Mouse (Mus musculus): ENCODE measurements around the gene Ipo9. TPM values are rescaled to one million over a fixed set of nuclear protein-coding genes. Genes with fewer than 3 reads are reported as not detected.
A peak's percentile ranks its signal among the peaks of the same experiment; 100 is the strongest.
"Not testable (repeated sequence)": the region's sequence is repeated elsewhere in the genome, so short reads cannot be mapped to it uniquely, and the experiment has no call there.

Ipo9 gene
- polyA plus RNA-seq, 1 experiment: 1.3 TPM

DNA sequence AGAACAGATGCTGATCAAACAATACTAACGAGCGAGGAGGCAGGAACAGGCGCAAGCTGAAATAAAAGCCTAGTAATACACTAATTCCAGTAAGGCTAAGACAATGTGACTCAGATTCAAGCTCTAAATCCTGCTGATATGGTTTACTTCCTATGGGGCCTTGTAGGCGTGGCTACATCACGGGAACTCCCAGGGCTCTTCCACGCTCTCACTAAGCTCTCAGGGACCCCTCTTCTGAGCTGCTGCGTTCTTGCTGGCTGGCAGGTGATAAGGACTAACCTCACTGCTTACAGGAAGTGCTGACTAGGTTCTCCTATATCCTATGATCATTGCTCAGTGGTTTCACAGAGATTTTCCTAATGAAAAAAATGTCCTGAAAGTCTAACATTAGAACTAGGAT is 24.9 kb downstream of the Ipo9 start:
- no peaks in the 10 kb centered on the region for H3K27me3 ChIP-seq (replicated peaks)
- no peak overlapping the region for H3K4me3 ChIP-seq (replicated peaks)
- H3K9me3 ChIP-seq: no peaks in the 10 kb centered on the region
- H3K4me1 ChIP-seq: peaks cover 5% of the 10 kb centered on the region; the same call in 1 of the 2 replicates
- H3K36me3 ChIP-seq (replicated peaks; ENCODE audit: low read length): peaks cover 92% of the 10 kb centered on the region
- no peak for TF ChIP-seq FLI1 (IDR thresholded peaks at IDR 0.05; ENCODE audit: low read length)
- no peak for TF ChIP-seq GATA1 (IDR thresholded peaks at IDR 0.05; ENCODE audit: borderline replicate concordance, low read length)

DNA sequence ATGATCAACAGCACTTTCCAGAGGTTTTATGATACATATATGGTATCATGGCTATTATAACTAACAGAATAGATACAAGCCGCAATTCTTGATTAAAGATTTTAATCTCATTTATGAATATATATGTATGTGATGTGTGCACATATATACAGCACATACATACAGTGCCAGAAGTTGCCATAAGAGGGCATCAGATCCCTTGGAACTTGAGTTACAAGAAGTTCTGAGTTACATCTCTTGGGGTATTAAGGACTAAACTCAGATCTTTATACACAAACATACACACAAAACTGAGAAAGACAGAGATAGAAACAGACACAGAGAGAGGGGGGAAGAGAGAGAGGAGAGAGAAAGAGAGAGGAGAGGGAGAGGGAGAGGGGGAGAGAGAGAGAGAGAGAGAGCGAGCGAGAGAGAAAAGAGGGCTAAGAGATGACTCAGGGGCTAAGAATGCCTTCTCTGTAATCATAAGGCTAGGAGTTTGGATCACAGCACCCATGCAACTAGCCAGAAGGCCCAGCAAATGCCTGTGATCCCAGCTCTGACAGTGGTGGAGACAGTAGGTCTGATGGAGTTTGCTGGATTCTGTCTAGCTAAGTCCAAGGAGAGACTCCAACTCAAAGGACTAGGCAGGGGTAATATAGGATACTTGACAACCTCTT is 28.7 kb downstream of the Ipo9 start:
- Histone ChIP-seq H3K4me3 (replicated peaks) (no peak overlapping the region), H3K36me3 (replicated peaks; ENCODE audit: low read length) (peaks cover 89% of the 10 kb centered on the region), H3K27me3 (replicated peaks) (no peaks in the 10 kb centered on the region), H3K9me3 (no peaks in the 10 kb centered on the region), H3K4me1 (peaks cover 5% of the 10 kb centered on the region; the same call in 1 of the 2 replicates)
- TF ChIP-seq GATA1 (IDR thresholded peaks at IDR 0.05; ENCODE audit: borderline replicate concordance, low read length) (no peak), FLI1 (IDR thresholded peaks at IDR 0.05; ENCODE audit: low read length) (no peak)

DNA sequence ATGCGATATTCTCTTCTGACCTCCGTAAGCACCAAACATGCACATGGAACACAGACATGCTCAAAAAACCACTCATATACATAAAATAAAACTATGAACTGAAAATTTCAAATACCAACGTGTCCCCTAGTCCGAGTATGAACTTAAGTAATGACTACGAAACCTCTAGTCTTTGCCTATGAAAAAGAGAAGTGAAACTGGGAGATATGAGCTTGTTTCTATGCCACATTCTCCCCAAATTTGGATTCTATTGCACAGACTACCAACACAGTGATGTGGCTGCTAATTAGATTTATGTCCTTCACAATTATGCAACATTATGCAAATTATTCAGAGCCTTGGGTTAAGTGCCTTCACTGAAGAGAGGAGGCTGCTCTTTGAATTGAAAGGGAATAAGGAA is 30.8 kb downstream of the Ipo9 start:
- Histone ChIP-seq H3K27me3 (replicated peaks) (no peaks in the 10 kb centered on the region), H3K4me3 (replicated peaks) (no peak overlapping the region), H3K9me3 (no peaks in the 10 kb centered on the region), H3K36me3 (replicated peaks; ENCODE audit: low read length) (peaks cover 86% of the 10 kb centered on the region), H3K4me1 (no peaks in the 10 kb centered on the region)
- TF ChIP-seq GATA1 (IDR thresholded peaks at IDR 0.05; ENCODE audit: borderline replicate concordance, low read length): no peak
- TF ChIP-seq FLI1 (IDR thresholded peaks at IDR 0.05; ENCODE audit: low read length): no peak

DNA sequence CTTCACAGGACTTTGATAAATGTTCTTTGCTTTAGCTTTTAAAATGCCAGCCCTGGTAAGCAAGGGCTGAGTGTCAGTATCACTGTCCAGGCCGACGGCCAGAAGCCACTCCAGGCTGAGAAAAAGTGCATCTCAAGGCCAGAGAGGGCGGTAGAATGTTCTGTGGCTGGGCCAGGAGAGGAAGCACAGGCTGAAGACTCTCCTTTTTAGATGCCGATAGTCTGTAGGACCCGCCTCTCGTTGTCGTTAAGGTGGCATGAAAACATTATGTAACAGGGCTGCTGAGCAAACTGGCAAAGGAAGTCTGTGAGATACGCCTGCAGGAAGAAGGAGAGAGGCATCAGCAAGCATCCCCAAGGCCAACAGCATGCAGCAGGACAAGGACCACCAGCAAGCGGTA is 45.1 kb downstream of the Ipo9 start:
- Histone ChIP-seq H3K4me3 (replicated peaks) (no peak overlapping the region), H3K27me3 (replicated peaks) (no peaks in the 10 kb centered on the region), H3K4me1 (0 out of 2 replicates have a peak, but pooled peaks cover 3% of the 10 kb centered on the region), H3K36me3 (replicated peaks; ENCODE audit: low read length) (peaks cover 82% of the 10 kb centered on the region), H3K9me3 (no peaks in the 10 kb centered on the region)
- no peak for TF ChIP-seq FLI1 (IDR thresholded peaks at IDR 0.05; ENCODE audit: low read length)
- no peak for TF ChIP-seq GATA1 (IDR thresholded peaks at IDR 0.05; ENCODE audit: borderline replicate concordance, low read length)

DNA sequence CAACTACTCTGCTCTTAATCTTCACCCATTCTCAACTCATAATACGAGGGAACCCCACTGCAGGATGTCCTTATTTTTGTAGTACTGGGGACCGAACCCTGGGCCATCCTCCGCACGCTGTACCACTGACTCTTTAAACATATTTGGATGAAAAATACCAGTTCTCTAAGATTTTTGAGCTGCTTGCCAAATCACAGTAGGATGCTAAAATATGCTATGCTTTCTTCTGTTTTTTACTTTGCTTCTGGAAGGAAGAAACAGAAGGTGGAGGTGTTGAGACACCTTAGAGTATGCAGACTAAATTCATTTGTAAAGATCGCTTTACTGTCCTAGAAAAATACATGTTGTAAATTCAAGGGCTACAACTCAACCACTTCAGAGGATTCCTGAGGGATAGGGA is 46.1 kb downstream of the Ipo9 start:
- TF ChIP-seq FLI1 (IDR thresholded peaks at IDR 0.05; ENCODE audit: low read length): no peak
- Histone ChIP-seq H3K9me3 (no peaks in the 10 kb centered on the region), H3K4me1 (peaks cover 4% of the 10 kb centered on the region; the same call in 1 of the 2 replicates), H3K4me3 (replicated peaks) (no peak overlapping the region), H3K27me3 (replicated peaks) (no peaks in the 10 kb centered on the region), H3K36me3 (replicated peaks; ENCODE audit: low read length) (peaks cover 74% of the 10 kb centered on the region)

DNA sequence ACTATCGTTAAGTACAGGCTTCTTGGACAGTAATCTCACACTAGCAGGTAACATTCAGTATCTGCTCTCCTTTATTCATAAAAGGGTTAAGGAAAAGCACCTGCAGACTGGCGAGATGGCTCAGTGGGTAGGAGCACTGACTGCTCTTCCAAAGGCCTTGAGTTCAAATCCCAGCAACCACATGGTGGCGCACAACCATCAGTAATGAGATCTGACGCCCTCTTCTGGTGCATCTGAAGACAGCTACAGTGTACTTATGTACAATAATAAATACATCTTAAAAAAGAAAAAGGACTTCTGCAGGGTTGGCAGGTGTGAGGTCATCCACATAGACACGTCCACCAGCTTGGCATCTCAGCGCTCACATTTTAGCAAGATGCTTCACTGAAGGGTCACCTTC is 48.7 kb downstream of the Ipo9 start:
- H3K27me3 ChIP-seq (replicated peaks): peaks cover 18% of the 10 kb centered on the region
- not testable (repeated sequence) for H3K4me3 ChIP-seq (replicated peaks)

DNA sequence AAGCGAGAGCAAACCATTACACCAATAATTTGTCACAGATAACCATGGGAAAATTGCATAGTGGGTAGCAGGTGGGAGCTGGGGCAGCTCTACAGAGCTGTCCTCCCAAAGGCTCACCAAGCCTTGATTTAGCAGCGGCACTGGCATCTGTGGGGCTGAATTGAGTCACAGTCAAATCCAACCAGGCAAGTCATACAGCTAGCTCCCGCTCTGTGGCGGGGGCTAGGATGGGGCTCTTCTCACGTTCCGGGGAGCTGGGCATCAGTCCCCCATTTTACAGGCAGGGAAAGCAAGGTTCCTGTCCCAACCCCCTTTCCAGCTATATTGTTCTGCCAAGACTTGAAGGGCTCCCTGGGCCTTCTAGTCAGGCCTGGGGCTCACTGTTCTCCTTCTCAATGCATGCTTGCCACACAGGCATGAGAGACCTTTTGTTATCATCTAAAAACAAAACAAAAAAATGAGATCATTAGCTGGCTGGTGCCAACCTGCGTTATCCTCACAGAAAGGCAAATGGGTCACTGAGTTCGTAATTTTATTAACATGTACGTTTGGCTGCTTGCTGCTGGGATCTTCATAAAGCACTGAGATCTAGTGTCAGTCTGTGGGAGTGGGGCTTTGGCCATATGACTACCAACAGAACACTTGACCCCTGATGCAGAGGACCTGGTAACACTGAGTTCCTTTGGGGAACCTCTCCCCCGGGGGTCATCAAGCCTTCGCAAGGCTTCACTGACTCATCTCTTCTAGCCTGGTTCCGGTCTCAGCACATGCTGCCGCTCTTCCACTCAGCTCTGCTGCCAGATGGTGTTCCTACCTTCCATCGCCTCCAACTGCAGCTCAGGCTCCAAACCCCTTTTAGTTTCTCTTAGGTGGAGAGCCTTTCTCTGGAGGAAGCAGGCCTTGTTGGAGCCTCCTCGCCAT is 50.0 kb downstream of the Ipo9 start:
- Histone ChIP-seq H3K27me3 (replicated peaks) (peaks cover 30% of the 10 kb centered on the region), H3K4me1 (peaks cover 12% of the 10 kb centered on the region; the same call in 1 of the 2 replicates), H3K36me3 (replicated peaks; ENCODE audit: low read length) (peaks cover 36% of the 10 kb centered on the region), H3K9me3 (no peaks in the 10 kb centered on the region), H3K4me3 (replicated peaks) (no peak overlapping the region)
- no peak for TF ChIP-seq GATA1 (IDR thresholded peaks at IDR 0.05; ENCODE audit: borderline replicate concordance, low read length)
- TF ChIP-seq FLI1 (IDR thresholded peaks at IDR 0.05; ENCODE audit: low read length): no peak

More for the DNA sequence above, 48.7 kb downstream of the Ipo9 start:
- peaks cover 49% of the 10 kb centered on the region for H3K36me3 ChIP-seq (replicated peaks; ENCODE audit: low read length)
- H3K9me3 ChIP-seq: not testable (repeated sequence)
- peaks cover 10% of the 10 kb centered on the region; the same call in 1 of the 2 replicates for H3K4me1 ChIP-seq

DNA sequence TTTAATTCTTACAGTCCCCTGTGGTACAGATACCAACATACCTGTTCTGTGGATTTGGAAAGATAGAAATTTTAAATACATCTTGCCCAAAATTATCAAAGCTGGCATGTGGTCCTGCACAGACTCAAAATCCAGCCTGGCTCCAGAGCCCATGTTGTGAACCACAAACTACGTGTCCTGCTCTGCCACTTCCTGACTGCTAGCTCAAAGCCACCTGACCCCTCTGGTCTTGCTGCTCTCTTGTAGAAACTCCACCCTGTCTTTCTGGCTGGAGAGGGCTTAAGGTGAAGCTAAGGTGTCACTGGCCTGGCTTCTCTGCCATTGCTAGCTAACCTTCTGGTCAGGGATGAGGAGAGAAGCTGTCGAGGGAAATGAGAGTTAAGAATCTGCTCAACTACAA is 51.3 kb downstream of the Ipo9 start:
- Histone ChIP-seq H3K4me3 (replicated peaks) (no peak overlapping the region), H3K27me3 (replicated peaks) (peaks cover 43% of the 10 kb centered on the region), H3K36me3 (replicated peaks; ENCODE audit: low read length) (peaks cover 24% of the 10 kb centered on the region), H3K9me3 (no peaks in the 10 kb centered on the region), H3K4me1 (peaks cover 25% of the 10 kb centered on the region)
- TF ChIP-seq GATA1 (IDR thresholded peaks at IDR 0.05; ENCODE audit: borderline replicate concordance, low read length) (no peak), FLI1 (IDR thresholded peaks at IDR 0.05; ENCODE audit: low read length) (no peak)

DNA sequence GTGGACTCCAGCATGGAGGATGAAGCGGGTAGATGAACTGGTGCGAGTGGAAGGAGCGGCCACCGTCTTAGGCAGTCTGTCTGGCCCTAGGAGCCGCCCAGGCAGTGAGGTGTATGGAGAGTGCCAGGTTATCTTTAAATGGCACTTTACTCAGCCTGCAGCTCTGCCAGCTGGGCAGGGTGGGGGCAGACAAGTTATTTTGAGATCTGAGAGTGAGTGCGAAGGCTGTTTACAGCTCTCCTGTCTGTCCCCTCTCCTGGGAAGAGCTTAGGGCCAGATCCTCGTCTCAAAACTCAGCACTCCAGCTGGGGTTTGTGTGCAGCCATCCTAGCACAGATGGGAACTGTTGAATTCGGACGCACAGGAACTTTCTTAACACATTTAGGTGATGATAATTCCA is 51.7 kb downstream of the Ipo9 start:
- Histone ChIP-seq H3K4me3 (replicated peaks) (no peak overlapping the region), H3K4me1 (peaks cover 25% of the 10 kb centered on the region), H3K27me3 (replicated peaks) (peaks cover 46% of the 10 kb centered on the region), H3K9me3 (no peaks in the 10 kb centered on the region), H3K36me3 (replicated peaks; ENCODE audit: low read length) (peaks cover 19% of the 10 kb centered on the region)
- no peak for TF ChIP-seq FLI1 (IDR thresholded peaks at IDR 0.05; ENCODE audit: low read length)

DNA sequence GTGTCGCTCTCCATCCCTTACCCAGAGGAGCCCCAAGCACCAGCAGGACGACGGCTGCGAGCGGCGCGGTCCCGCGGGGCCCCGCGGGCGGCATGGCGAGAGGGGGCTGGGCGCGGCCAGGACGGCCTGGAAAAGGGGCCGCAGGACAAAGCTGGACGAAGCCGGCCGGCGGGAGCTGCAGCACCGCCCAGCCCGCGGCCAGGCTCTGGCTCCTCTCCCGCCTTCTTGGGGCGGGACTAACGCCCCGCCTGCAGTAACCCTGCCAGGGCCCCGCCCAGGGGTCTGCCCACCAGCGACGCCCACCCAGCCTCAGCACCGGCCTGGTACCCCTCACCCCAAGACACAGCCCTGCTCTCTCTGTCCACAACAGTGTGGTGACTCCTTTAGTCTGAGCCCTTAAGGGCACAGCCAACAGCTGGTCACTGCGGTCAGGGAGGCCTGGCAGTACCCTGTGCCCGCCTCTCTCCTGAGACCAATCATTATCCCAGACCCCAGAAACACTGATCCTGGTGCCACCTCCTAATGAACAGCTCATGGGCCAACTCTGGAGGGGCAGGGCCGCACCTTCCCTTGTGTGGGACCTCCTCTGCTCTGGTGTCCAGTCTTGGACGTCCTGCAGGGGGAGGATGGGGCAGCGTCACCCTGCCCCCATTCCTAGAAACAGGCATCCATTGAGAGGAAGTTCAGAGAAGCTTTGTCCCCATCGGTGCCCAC is 55.3 kb downstream of the Ipo9 start, which contains the start of gene Shisa4:
Gene Shisa4 (minus strand): TSS at position 370 of the 714 bp plus-strand sequence.
- no peaks in the 10 kb centered on the region for H3K9me3 ChIP-seq
- H3K4me1 ChIP-seq: peaks cover 30% of the 10 kb centered on the region
- H3K36me3 ChIP-seq (replicated peaks; ENCODE audit: low read length): no peaks in the 10 kb centered on the region
- no peak for TF ChIP-seq GATA1 (IDR thresholded peaks at IDR 0.05; ENCODE audit: borderline replicate concordance, low read length)
- no peak for TF ChIP-seq FLI1 (IDR thresholded peaks at IDR 0.05; ENCODE audit: low read length)
- H3K4me3 ChIP-seq (replicated peaks): peak within 1 kb of the TSS; percentile 90
- peaks cover 81% of the 10 kb centered on the region for H3K27me3 ChIP-seq (replicated peaks)
